Mouse (Mus musculus) Muller cell, postnatal 12 days (primary cell): ENCODE measurements around the gene Serinc3.
"Not testable (repeated sequence)": the region's sequence is repeated elsewhere in the genome, so short reads cannot be mapped to it uniquely, and the experiment has no call there.

Experiments used
- DNase-seq: peaks from one replicate; pipeline ENCODE4 v3.0.0-alpha.2; 2015; ENCODE audit errors: inconsistent ontology term

Gene Serinc3

DNA sequence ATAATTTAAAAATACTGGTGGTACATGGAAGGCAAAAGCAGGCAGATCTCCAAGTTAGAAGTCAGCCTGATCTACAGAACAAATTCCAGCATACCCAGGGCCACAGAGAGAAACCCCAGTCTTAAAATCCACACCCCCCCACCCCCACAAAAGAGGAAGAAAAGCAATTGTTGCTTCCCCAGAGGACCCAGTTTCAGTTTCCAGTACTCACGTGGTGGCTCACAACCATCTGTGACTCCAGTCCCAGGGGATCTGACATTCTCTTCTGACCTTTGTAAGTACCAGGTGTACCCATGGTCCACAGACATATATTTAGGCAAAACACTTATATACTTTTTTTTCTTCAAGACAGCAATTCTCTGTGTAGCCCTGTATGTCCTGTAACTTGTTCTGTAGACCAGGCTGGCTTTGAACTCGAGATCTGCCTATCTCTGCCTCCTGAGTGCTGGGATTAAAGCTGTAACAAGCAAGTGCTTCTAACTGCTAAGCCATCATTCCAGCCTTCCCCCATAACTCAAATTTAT is 17.8 kb upstream of the Serinc3 start:
- no peak for DNase-seq

DNA sequence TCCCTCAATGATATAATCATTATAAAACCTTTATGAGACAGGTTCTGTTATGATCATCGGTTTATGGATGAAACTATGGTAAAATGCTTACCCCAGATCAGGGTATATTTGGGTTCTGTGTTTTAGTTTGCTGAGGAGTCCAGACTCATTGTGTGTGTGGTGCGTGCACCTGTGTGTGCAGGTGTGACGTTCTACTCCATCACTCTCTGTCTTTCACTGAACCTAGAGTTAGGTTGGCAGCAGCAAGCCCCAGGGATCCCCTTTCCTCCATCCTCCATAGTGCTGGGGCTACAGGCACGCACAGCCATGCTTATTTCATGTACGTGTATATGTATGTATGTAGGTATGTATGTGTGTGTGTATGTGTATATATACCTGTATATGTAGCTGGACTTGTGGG is 17.1 kb upstream of the Serinc3 start:
- no peak for DNase-seq

DNA sequence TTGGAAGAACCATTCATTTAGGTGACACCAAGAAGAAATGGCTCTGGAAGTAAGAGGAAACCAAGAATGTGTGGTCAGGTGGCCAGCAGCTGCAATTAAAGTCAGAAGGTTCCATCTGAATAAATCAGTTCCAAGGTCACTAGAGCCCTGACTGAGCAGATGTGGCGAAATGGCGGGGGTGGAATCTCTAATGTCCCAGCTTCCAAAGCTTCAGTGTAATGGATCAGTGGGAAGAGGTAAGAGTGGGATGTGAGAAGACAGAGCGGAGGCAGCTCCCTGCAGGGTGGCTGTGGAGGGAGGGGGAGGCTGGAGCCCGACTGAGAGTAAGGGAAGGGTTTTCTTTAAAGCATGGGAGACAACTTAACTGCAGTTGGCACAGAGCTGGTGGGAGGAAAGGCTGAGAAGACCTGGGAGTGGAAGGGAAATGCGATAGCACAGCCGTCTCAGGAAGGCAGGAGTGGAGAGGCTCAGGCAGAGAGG is 16.5 kb upstream of the Serinc3 start:
- no peak for DNase-seq

DNA sequence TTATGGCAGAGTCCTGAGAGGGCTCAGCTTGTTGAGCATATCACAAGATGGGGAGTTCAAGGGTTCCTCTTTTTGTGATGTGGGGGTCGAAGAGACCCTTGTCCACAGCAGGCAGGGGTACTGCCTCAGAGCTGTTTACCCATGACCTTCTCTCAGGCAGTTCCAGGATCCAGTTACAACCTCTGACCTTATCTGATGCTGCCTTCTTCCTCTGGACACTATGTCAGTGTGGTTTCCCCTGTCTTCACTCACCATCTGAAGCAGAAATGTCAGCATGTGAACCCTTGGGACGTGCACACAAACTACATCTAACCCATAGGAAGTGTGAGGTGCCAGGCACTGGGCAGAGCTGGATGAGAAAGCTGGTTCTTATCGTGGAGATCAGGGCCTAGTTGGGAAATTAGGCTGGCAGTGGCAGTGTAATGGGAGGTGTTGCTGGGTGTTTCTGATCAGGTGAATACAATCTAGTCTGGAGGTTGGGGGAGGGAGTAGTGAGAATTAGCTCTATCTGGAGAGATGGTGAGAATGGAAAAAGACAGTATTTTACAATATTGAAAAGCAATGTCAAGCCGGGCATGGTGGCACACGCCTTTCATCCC is 15.3 kb upstream of the Serinc3 start:
- no peak for DNase-seq

- no peak for DNase-seq
These were observed 14.5 kb upstream of the Serinc3 start for GRCm38 (mm10) chr2:163659431-163659830.

DNA sequence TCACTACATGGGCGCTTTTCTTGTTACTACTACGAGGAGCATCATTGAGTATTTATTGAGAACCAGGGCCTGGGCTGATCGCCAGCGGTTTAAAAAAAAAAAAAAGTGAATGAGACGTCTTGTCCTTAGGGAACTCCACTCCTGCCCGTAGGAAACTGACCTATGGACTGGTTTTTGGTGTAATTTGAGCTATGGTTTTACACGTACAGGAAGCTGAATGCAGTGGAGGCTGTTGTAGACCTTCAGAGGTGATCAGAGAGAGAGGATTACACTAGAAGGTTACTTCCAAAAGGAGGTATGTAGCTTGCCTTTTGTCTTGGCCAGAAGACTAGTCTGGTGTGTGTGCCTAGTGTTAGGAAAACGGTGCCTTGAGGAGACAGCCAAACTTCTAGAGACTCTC is 14.0 kb upstream of the Serinc3 start:
- DNase-seq: peak; percentile 63

GRCm38 (mm10) chr2:163657975-163658886 is 13.3 kb upstream of the Serinc3 start, which contains the start of gene Pkig:
Pkig (plus strand) TSS chr2:163658386.
- peak; percentile 86 for DNase-seq

- no peak for DNase-seq
These were observed 12.6 kb upstream of the Serinc3 start for GRCm38 (mm10) chr2:163657486-163657885.

DNA sequence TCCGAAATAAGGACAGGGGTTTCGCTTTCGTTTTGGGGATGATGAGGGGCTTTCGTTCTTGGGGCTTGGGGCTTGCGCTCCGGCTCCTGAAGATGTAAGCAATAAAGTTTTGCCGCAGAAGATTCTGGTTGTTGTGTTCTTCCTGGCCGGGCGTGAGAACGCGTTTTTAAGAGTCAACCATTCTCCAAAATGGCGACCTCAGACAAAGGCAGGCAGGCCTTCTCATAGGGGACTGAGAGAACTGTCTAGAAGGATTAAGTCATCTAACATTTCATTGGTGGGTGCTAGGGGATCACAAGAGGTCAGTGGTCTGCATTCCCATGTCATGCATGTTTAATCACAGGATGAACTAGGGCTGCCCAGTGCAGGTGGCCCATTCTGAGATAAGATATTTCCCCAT is 10.8 kb upstream of the Serinc3 start:
- not testable (repeated sequence) for DNase-seq

DNA sequence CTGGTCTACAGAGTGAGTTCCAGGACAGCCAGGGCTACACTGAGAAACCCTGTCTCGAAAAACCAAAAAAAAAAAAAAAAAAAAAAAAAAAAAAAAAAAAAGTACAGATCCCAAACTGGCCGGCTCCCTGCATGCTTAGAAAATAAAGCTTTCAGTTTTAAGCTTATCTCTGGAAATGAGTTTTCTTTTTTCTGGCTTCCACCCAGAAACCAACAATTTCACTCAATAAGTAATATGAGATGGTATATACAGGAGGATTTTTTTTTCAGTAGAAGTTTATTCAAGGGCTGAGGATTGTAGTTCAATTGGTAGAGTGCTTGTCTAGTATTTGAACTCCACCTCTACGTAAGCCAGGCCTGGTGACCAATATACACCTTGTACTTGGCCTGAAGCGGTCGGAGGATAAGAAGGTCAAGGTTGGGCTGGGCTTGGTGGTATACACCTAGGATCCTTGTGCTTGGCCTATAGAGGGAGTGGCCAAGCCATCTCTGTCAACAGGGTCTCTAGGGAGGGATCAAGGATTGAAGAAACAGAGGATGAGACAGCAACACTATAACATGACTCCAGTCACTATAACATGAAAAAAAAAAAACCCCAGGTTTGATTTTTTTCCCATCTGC is 1.6 kb upstream of the Serinc3 start:
- no peak for DNase-seq

- DNase-seq: no peak
These were observed 949 bp upstream of the Serinc3 start for GRCm38 (mm10) chr2:163645700-163646460.

- no peak for DNase-seq
These were observed 884 bp downstream of the Serinc3 start for GRCm38 (mm10) chr2:163644047-163644446.

DNA sequence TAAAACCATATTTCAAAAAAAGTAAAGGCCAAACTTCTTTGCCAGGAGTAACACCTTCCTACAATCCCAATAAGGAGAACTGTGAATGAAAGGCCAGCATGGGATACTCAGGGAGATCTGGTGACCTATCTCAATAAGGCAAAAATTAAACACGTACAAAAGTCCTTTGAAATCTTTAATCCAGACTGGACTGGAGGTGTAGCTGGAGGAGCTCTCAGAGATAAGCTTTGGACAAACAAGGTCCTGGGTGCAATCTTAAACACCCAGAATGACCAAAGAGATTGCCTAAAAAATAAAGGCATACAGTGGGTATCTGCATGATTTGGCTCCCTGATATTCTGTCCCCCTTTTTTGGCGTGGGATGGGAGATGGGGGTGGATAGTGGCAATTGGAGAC is 1.4 kb downstream of the Serinc3 start:
- DNase-seq: no peak

DNA sequence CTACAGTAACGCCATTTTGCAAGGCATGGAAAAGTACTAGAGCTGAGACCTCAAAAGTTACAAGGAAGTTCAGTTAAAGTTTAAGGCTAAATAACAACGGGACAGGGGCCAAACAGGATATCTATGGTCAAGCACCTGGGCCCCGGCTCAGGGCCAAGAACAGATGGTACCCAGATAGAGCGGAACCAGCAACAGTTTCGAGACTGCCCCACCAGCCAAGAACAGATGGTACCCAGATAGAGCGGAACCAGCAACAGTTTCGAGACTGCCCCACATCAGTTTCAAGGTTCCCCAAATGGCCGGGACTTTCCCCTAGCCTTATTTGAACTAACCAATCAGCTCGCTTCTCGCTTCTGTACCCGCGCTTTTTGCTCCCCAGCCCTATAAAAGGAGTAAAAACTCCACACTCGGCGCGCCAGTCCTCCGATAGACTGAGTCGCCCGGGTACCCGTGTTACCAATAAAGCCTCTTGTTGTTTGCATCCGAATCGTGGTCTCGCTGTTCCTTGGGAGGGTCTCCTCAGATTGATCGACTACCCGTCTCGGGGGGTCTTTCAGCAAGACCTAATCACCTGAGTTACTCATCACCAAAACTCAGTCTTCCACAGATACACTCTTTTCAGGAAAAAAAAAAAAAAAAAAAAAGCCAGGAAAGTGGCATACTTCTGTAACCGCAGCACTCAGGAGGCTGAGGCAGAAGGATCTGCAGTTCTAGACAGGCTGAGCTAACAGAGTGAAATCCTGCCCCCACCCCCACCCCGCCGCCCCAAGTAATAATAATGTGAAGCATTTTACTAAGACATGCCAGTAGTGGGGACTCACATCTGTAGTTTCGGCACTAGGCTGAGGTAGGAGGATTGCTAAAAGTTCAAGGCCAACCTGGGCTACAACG is 2.0 kb downstream of the Serinc3 start:
- no peak for DNase-seq

- DNase-seq: no peak
These were observed 3.2 kb downstream of the Serinc3 start for GRCm38 (mm10) chr2:163641681-163642080.

- no peak for DNase-seq
These were observed 4.4 kb downstream of the Serinc3 start for GRCm38 (mm10) chr2:163640493-163640892.

DNA sequence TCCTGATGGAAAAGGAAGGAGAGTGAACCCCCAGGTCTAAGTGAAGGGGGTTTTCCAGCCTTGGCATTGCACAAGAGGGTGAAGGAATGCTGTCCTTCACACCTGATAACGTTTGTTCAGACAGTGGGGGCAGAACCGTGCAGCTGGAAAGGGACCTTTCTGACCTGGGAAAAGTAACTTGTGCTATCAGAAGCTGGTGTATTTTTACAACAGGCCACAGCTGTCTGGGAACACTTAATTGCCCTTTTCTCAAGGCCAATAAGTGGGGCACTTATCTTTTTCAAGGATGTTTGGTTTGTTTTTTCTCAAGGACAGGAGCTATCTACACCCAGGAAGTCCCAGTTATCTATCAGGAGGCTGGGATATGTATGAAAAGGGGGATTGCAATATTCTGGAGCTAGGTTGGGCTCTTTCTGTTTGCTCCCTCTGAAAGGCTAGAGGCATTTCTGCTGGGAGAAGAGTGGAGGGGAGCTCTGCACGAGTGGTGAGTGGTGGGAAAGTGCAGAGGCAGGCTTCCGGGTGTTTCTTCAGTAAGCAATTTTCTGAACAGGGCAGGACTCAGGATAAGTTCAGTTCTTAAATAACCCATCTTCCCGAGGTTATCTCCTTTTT is 7.2 kb downstream of the Serinc3 start:
- DNase-seq: no peak

- no peak for DNase-seq
These were observed 8.9 kb downstream of the Serinc3 start for GRCm38 (mm10) chr2:163636057-163636456.

DNA sequence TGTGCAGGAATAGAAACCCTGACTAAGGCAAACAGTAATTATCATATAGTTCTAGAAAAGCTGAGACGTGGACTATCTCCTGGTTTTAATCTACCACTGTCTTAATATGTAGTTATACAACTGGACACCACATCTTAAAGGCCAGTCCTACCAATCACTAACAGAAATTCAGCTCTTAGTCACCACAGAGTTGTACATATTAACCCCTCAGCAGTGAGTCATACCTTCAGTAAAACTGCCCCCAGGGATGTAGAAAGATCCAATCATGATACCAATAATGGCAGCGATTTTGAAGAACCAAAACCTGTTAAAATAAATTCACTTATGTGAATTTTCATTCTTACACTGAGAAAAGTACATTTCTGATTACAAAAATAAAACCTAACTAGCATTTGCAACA is 10.7 kb downstream of the Serinc3 start:
- no peak for DNase-seq

- DNase-seq: no peak
These were observed 13.2 kb downstream of the Serinc3 start for GRCm38 (mm10) chr2:163631715-163632114.
